8 mouse cellular contexts compared by ENCODE assay signal in genomic region chr8:34484551-34485335, GRCm38 (mm10).
DNase-seq lines count a peak whose midpoint lies in the region; ATAC-seq and TF ChIP-seq lines count a peak whose summit lies in the region.

No protein-coding gene starts in this region.

- TF ChIP-seq CTCF in forebrain, postnatal 0 days (IDR thresholded peaks at IDR 0.05; ENCODE audit: low read depth), result peak; percentile 67
- TF ChIP-seq CTCF in kidney, adult 2 months (conservative IDR thresholded peaks at IDR 0.05; ENCODE audit: insufficient read depth, insufficient read length, low read depth, low read length), result peak; percentile 61

- H3K4me1 ChIP-seq in forebrain, embryonic 14.5 days (ENCODE audit: control insufficient read depth, insufficient read depth, low read length), result peaks cover 2% of the 10 kb centered on the region; the same call in 1 of the 2 replicates
- H3K4me1 ChIP-seq in forebrain, embryonic 15.5 days, result peaks cover 20% of the 10 kb centered on the region
- H3K4me1 ChIP-seq in forebrain, postnatal 0 days (ENCODE audit: insufficient read depth), result no peaks in the 10 kb centered on the region
- no peaks in the 10 kb centered on the region for H3K4me1 ChIP-seq in kidney, adult 2 months (ENCODE audit: control insufficient read depth, insufficient read depth, low read length)

- no peak overlapping the region for H3K4me2 ChIP-seq in forebrain, embryonic 14.5 days (ENCODE audit: low read length)
- no peak overlapping the region for H3K4me2 ChIP-seq in forebrain, embryonic 15.5 days (replicated peaks)
- H3K4me2 ChIP-seq in forebrain, postnatal 0 days (ENCODE audit: low read depth), result no peak overlapping the region

- no peak overlapping the region for H3K4me3 ChIP-seq in forebrain, embryonic 14.5 days (ENCODE audit: low read depth, low read length)
- no peak overlapping the region for H3K4me3 ChIP-seq in forebrain, embryonic 15.5 days
- H3K4me3 ChIP-seq in forebrain, postnatal 0 days (ENCODE audit: low read depth, low read length), result no peak overlapping the region
- no peak overlapping the region for H3K4me3 ChIP-seq in kidney, adult 2 months (ENCODE audit: insufficient read depth, low read depth, low read length)

- no peak for TF ChIP-seq POLR2A in kidney, adult 2 months (IDR thresholded peaks at IDR 0.05; ENCODE audit: low read depth, low read length)

- H3K36me3 ChIP-seq in forebrain, embryonic 14.5 days (ENCODE audit: control insufficient read depth, insufficient read depth, low read length), result no peaks in the 10 kb centered on the region
- H3K36me3 ChIP-seq in forebrain, embryonic 15.5 days, result no peaks in the 10 kb centered on the region
- no peaks in the 10 kb centered on the region for H3K36me3 ChIP-seq in forebrain, postnatal 0 days (ENCODE audit: insufficient read depth)
- no peaks in the 10 kb centered on the region for H3K36me3 ChIP-seq in kidney, adult 2 months (ENCODE audit: control insufficient read depth, insufficient read depth, low read length)

- no peaks in the 10 kb centered on the region for H3K9me3 ChIP-seq in forebrain, embryonic 14.5 days (replicated peaks; ENCODE audit: control insufficient read depth, low read length)
- no peaks in the 10 kb centered on the region for H3K9me3 ChIP-seq in forebrain, embryonic 15.5 days
- H3K9me3 ChIP-seq in forebrain, postnatal 0 days (ENCODE audit: low read length), result no peaks in the 10 kb centered on the region

- ATAC-seq in forebrain, embryonic 14.5 days, result peak; percentile 59
- ATAC-seq in forebrain, embryonic 15.5 days (replicated peaks), result no peak; the same call in 1 of the 2 replicates
- peak; percentile 73; the same call in 1 of the 2 replicates for ATAC-seq in forebrain, postnatal 0 days

- WGBS in forebrain, embryonic 14.5 days, result 65% methylated on average over 6 of the region's 6 CpGs
- 65% methylated on average over 6 of the region's 6 CpGs for WGBS in forebrain, embryonic 15.5 days
- 73% methylated on average over 6 of the region's 6 CpGs for WGBS in forebrain, postnatal 0 days
- WGBS in kidney, adult 2 months, result 60% methylated on average over 6 of the region's 6 CpGs

- H3K27me3 ChIP-seq in forebrain, embryonic 14.5 days (replicated peaks; ENCODE audit: control insufficient read depth, insufficient read depth, low read length), result no peaks in the 10 kb centered on the region
- no peaks in the 10 kb centered on the region for H3K27me3 ChIP-seq in forebrain, embryonic 15.5 days
- H3K27me3 ChIP-seq in forebrain, postnatal 0 days (ENCODE audit: insufficient read depth, low read length), result no peaks in the 10 kb centered on the region
- H3K27me3 ChIP-seq in kidney, adult 2 months (replicated peaks; ENCODE audit: control insufficient read depth, insufficient read depth, low read length), result no peaks in the 10 kb centered on the region

- DNase-seq in forebrain, embryonic 14.5 days (ENCODE audit: low spot score), result peak; percentile 87
- DNase-seq in A20 (ENCODE audit: low read depth, low spot score), result peak; percentile 68
- peak; percentile 83 for DNase-seq in brain, adult 2 months (ENCODE audit: low read depth, low spot score)
- DNase-seq in forebrain, postnatal 0 days, result peak; percentile 79
- peak; percentile 77 for DNase-seq in kidney, adult 2 months
- DNase-seq in lung, adult 18-20 months, result peak; percentile 19 to 64
- peak; percentile 2 for DNase-seq in spleen, adult 12 weeks (ENCODE audit: low spot score)

- no peak overlapping the region for H3K9ac ChIP-seq in forebrain, embryonic 14.5 days (ENCODE audit: low read length)
- no peak overlapping the region for H3K9ac ChIP-seq in forebrain, embryonic 15.5 days (replicated peaks)
- no peak overlapping the region for H3K9ac ChIP-seq in forebrain, postnatal 0 days

- H3K27ac ChIP-seq in forebrain, embryonic 14.5 days (ENCODE audit: low read depth, low read length), result no peak overlapping the region
- H3K27ac ChIP-seq in forebrain, embryonic 15.5 days (replicated peaks), result no peak overlapping the region
- H3K27ac ChIP-seq in forebrain, postnatal 0 days (ENCODE audit: low read depth, low read length), result no peak overlapping the region
- H3K27ac ChIP-seq in kidney, adult 2 months (ENCODE audit: insufficient read depth, low read depth, low read length), result no peak overlapping the region

Comparison
In these comparisons a context has a peak if more than half of its experiments do, and no peak if none do; other contexts are left out.
1. DNase-seq: peak in every context shown above with its lines; median percentile 87 in forebrain, embryonic 14.5 days; 83 in brain, adult 2 months; 79 in forebrain, postnatal 0 days; 77 in kidney, adult 2 months; 68 in A20; 42 in lung, adult 18-20 months; 2 in spleen, adult 12 weeks.